Mouse (Mus musculus) MEL (cell line): ENCODE results near the gene Cdca7. TPM values are rescaled to one million over a fixed set of nuclear protein-coding genes. Genes with fewer than 3 reads are reported as not detected.

Experiments used
- DNase-seq: peaks from one replicate; pipeline ENCODE4 v3.0.0; 2011; ENCODE audit warnings: low read depth, low spot score
- H3K27ac ChIP-seq: 2 replicates; pipeline ENCODE4 v1.5.1; 2012; ENCODE audit warnings: low read depth, mild to moderate bottlenecking, control low read depth, low read length, moderate library complexity; ENCODE audit not compliant: control insufficient read depth
- H3K27me3 ChIP-seq, 2 experiments: fragments of 150-350 bp in 1 of 2; sonication (generic) in 1 of 2; 2 replicates each; pipeline ENCODE4 v1.6.1; 2012; ENCODE audit warnings: low read length in 2 of 2, mild to moderate bottlenecking in 2 of 2, improper control_type of control experiment in 1 of 2, moderate library complexity in 1 of 2; ENCODE audit not compliant: insufficient read depth in 2 of 2, control insufficient read depth in 1 of 2
- H3K36me3 ChIP-seq, 2 experiments: 2 replicates each; pipeline ENCODE4 v1.6.1; 2012 to 2014; ENCODE audit warnings: low read length in 2 of 2, improper control_type of control experiment in 1 of 2, inconsistent platforms in 1 of 2, mild to moderate bottlenecking in 1 of 2; ENCODE audit not compliant: insufficient read depth in 2 of 2, control insufficient read depth in 1 of 2
- H3K4me1 ChIP-seq, 2 experiments: fragments of 150-350 bp in 1 of 2; sonication (generic) in 1 of 2; 2 replicates each; pipeline ENCODE4 v1.6.1; 2012; ENCODE audit warnings: low read length in 2 of 2, improper control_type of control experiment in 1 of 2, mild to moderate bottlenecking in 1 of 2; ENCODE audit not compliant: insufficient read depth in 2 of 2, control insufficient read depth in 1 of 2
- H3K4me3 ChIP-seq, 2 experiments: fragments of 150-350 bp in 1 of 2; sonication (generic) in 1 of 2; 2 replicates each; pipeline ENCODE4 v1.5.1; 2012; ENCODE audit warnings: low read depth in 2 of 2, low read length in 2 of 2, mild to moderate bottlenecking in 2 of 2, moderate library complexity in 2 of 2, control low read depth in 1 of 2, improper control_type of control experiment in 1 of 2; ENCODE audit not compliant: control insufficient read depth in 1 of 2, insufficient read depth in 1 of 2
- H3K79me2 ChIP-seq: 2 replicates; pipeline ENCODE4 v1.6.1; 2012; ENCODE audit warnings: mild to moderate bottlenecking, low read length, moderate library complexity; ENCODE audit not compliant: control insufficient read depth, poor library complexity, insufficient read depth
- H3K9ac ChIP-seq: 2 replicates; pipeline ENCODE4 v1.6.1; 2012; ENCODE audit warnings: low read depth, mild to moderate bottlenecking, control low read depth, low read length, moderate library complexity; ENCODE audit not compliant: control insufficient read depth, poor library complexity, severe bottlenecking
- H3K9me3 ChIP-seq: fragments of 150-350 bp; sonication (generic); replicated peaks from 2 replicates; pipeline ENCODE4 v1.6.1; 2012; ENCODE audit warnings: mild to moderate bottlenecking, low read length, improper control_type of control experiment, moderate library complexity; ENCODE audit not compliant: insufficient read depth
- MYC ChIP-seq: IDR thresholded peaks from 2 replicates; pipeline ENCODE4 v1.6.1; 2011; ENCODE audit warnings: low read depth, mild to moderate bottlenecking, low read length, improper control_type of control experiment, moderate library complexity
- ZMIZ1 ChIP-seq: IDR thresholded peaks from 2 replicates; pipeline ENCODE4 v1.6.1; 2012; ENCODE audit warnings: low read depth, mild to moderate bottlenecking, inconsistent platforms, low read length, improper control_type of control experiment, moderate library complexity
- polyA plus RNA-seq, 2 experiments: library from polyadenylated mRNA; stranded (reverse) in 1 of 2; unstranded in 1 of 2; fragments of >175 nt in 1 of 2; fragments of >200 nt in 1 of 2; gene quantifications; 2 replicates each; pipeline versions ENCODE4 v1.2.1 to v1.2.4; 2012; ENCODE audit warnings: low replicate concordance in 2 of 2, low read depth in 1 of 2; ENCODE audit not compliant: insufficient read length in 2 of 2, insufficient read depth in 1 of 2, missing spikeins in 1 of 2
- total RNA-seq: library from RNA; depleted of rRNA; stranded (reverse); fragments of 300-350 nt; gene quantifications from 2 replicates; pipeline ENCODE4 v1.2.3, GENCODE M21; 2012; rRNA removed

Gene Cdca7
- total and polyA plus RNA-seq, 3 experiments, result 97.2 to 175 (median 123) TPM

- Histone ChIP-seq H3K4me1 (no peaks in the 10 kb centered on the region), H3K79me2 (no peaks in the 10 kb centered on the region), H3K27ac (no peak overlapping the region), H3K36me3 (no peaks in the 10 kb centered on the region)
- no peak for TF ChIP-seq MYC
- TF ChIP-seq ZMIZ1, result no peak
- TF ChIP-seq, all 39 proteins: peak for 0
- Histone ChIP-seq H3K9ac (no peak overlapping the region), H3K9me3 (no peaks in the 10 kb centered on the region), H3K27me3 (peaks cover 23 to 31% of the 10 kb centered on the region in 2 experiments), H3K4me3 (no peak overlapping the region)
- no peak for DNase-seq
Measured at GRCm38 (mm10) chr2:72535889-72536288, 59.9 kb downstream of the Cdca7 start.

Other genes starting within 250 kb of the Cdca7 start
- gene Map3k20, start 190.5 kb upstream of the Cdca7 start, total RNA-seq, result 7.4 and 7.7 TPM in 2 replicates
- 1 to 10 TPM in 1 of 2 experiments, not detected in 1; 9.6 TPM for gene Map3k20, start 190.5 kb upstream of the Cdca7 start, polyA plus RNA-seq